Mouse (Mus musculus): Measurements from ENCODE around the gene Tmem41b.

- TF ChIP-seq POLR2A (IDR thresholded peaks at IDR 0.05; ENCODE audit: low read depth, low read length) (no peak), CTCF (IDR thresholded peaks at IDR 0.05; ENCODE audit: extremely low read depth, insufficient read depth, insufficient read length, insufficient replicate concordance) (no peak)
Measured at GRCm38 (mm10) chr7:109960613-109961154, 26.0 kb downstream of the Tmem41b start.

Data from spleen, adult 2 months (tissue).